Mouse (Mus musculus): ENCODE measurements around the gene Spi1.

Gene Spi1

DNA sequence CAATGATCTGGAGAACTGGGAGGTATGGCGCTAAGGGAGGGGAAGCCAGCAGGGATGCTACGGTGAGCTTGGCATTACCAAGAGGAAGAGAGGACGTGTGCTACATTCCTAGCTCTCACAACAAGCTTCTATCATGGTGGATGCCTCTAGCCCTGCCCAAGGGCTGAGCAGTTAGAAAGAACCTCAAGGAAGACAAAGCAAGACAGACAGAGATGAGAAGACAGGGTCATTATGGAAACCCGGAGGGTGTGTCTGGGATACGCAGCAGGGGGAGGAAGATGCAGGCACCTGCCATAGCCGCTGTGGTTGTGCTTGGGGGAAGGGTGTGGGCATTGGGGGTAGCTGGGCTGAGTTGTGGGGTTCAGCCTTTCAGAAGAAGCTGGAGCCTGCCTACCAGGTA is 41.3 kb downstream of the Spi1 start:
- 82% methylated on average over 6 of the region's 6 CpGs for WGBS

DNA sequence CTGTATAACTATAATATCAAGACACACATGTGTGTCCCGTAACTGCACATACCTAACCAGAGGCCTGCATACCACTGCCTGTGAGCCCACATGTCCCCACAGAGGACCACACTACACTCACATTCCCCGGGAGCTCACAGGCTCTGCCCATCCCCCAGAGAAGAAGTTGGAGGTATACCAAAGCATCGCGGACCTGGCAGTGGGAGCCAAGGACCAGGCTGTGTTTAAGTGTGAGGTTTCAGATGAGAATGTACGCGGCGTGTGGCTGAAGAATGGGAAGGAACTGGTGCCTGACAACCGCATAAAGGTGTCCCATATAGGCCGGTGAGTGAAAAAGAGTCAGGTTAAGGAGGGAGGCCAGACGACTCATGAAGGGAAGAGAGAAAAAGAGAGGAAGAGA is 42.9 kb downstream of the Spi1 start:
- 82% methylated on average over 10 of the region's 10 CpGs for WGBS

DNA sequence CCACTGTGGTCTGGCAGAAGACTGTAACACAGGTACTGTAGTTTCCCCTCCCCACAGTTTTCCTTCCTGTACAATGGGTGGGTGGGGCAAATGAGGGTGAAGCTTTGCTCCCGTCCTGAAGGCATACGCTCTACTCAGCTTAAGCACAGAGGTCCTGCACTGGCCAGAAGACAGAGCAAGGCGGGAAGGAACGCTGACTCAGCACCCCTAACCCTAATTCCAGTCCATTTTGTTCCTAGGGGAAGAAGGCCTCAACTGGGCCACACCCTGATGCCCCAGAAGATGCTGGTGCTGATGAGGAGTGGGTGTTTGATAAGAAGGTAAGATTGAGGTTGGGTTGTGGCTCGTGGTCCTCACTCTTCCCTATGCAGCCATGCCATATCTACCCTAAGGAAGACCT is 46.6 kb downstream of the Spi1 start:
- 85% methylated on average over 5 of the region's 5 CpGs for WGBS

DNA sequence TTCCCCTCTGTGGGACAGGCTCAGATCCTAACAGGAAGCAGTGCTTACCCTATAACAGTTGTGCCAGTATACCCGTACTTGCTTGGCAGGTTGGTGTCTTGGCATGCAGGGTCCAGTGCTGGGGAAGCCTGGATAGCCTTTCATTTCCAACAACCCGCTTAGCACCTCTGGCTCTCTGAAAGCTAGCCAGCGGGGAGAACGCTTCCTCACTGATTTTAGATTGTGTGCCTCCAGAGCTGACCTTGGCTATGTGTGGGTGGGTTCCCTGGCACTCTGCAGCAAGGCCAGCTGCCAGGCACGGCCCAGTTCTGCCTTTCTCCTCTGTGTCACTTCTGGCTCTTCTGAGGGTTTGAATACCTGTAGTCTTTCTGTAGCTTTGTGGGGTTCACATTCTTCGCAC is 47.9 kb downstream of the Spi1 start:
- WGBS, result 73% methylated on average over 6 of the region's 6 CpGs

- 95% methylated on average over 15 of the region's 15 CpGs for WGBS
Observed at GRCm38 (mm10) chr2:91131251-91131650, 49.1 kb downstream of the Spi1 start.

DNA sequence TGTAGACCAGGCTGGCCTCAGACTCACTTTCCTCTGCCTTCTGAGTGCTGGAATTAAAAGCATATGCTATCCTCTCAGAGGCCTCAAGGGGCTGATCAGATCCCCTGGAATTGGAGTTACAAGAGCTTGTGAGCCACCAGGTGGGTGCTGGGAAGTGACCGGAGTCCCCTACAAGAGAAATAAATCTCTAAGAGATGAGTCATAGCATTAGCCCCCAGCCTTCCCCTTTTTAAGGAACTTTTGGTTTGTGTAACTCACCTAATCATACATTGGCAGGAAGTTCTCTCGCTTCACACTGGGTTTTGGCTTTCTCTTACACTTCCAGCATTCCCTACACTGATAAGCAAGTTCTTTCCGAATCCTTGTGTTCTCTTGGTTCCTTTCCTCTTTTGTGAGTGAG is 49.8 kb downstream of the Spi1 start:
- 74% methylated on average over 3 of the region's 3 CpGs for WGBS

DNA sequence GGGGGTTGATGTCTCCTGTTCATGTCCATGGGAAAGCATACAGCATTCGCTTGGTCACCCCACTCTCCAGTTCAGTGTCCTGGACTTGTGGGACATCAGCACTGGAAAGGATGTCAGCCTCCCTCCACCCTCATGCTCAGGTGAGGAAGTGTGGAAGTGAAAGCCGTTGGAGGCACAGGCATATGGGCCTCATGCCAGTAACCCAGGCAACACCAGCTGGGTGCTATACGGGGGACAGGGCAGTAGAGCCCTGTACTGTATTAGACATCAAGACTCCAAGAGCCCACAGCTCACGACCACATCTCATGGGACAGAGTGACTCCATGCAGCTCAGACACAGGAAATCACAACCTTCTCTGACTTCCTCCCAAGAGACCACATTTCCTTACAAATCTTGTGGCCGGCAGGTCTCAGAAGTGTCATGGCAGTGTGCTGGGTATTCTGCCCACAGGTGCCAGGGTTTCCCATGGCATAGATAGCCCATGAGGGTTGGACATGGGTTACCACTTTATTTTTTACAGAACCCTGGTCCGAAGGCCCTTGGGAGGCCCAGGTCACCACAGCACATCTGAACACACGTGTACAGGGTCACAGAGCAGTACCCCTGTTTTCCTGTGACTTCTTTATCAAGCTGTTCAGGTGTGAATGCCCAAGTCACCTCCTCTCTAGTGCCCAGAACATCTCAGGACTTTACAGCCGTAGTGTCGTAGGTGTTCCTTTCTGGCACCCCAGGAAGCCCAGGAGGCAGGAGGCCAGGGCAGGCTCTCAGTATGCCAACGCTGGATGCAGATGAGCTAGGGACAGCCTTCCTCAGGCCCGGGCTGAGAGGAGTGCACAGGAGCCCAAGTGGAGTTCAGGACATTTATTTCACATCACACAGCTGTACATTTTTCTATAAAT is 54.6 kb downstream of the Spi1 start:
- 64% methylated on average over 11 of the region's 11 CpGs for WGBS

- 57% methylated on average over 6 of the region's 6 CpGs for WGBS
Observed at GRCm38 (mm10) chr2:91137481-91137880, 55.3 kb downstream of the Spi1 start.

DNA sequence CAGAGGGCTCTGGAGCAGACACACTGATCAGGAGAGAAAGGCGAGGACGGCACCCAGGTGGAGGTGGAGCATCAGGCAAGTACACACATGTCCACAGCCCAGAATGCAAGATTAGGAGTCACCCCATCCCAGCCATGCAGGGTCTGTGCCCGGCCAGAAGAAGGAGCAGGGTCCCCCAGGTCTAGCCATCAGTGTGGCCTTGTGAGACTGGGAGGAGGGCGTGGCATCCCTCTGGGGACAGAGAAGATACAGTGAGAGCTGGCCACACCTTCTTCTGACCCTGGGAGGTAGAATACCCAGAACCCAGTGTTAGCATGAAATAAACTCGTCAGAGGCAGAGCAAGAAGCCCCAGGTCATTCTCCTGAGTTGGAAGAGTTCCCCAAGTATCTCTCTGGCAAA is 57.1 kb downstream of the Spi1 start:
- 77% methylated on average over 5 of the region's 5 CpGs for WGBS

GRCm38 (mm10) chr2:91139764-91140163 is 57.6 kb downstream of the Spi1 start:
- WGBS, result 77% methylated on average over 8 of the region's 8 CpGs

DNA sequence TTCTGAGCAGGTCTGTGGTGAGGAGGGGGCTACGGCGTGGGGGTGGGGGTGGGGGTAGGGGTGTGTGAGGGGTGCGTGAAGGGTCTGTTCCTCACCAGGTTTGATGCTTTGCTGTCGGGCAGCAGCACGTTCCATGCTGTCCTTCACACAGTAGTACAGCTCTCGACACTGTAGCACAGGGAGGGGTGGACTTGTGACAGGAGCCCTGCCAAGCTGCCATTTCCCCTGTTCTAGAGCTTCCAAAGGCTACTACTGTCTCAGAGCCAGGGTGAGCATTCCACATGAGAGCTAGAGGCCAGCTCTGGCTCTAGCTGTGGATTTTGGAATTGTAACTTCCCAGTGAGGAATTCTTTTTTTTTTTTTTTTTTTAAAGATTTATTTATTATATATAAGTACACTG is 60.7 kb downstream of the Spi1 start:
- 84% methylated on average over 6 of the region's 6 CpGs for WGBS

DNA sequence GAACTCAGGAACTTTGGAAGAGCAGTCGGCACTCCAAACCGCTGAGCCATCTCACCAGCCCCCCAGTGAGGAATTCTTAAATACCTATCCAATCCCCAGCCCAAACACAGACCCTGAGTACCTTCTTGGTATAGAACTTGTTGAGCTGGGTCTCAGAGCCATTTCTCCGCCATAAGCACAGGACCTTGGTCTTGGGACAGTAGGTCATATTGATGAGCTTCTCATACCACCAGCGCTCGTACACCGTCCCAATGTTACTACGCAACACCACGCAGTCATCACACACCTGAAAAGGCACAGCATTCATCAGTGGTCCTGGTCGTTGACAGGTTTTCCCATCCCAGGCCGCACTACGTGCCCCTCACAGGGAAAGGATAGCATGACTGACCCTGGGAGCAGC is 61.2 kb downstream of the Spi1 start:
- 97% methylated on average over 11 of the region's 11 CpGs for WGBS

- 48% methylated on average over 1 of the region's 1 CpGs for WGBS
Observed at GRCm38 (mm10) chr2:91151331-91151730, 69.1 kb downstream of the Spi1 start.

DNA sequence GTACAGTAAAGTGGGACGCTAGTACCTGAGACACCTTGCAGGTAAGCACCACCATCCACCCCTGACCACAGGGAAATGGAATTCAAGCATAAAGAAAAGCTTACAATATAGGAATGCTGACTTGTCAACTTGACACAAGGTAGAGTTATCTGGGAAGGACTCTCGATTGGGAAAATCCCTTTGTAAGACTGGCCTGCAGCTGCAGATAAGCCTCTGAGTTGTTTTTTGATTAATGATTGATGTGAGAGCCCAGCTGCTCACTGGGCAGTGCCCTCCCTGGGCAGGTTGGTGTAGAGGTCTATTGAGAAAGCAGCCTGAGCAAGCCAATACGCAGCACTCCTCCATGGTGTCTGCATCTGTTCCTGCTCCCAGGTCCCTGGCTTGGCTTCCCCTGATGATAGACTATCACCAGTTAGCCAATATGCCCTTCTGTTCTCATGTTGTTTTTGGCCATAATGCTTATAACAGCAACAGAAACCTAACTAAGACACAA is 70.7 kb downstream of the Spi1 start:
- WGBS, result 90% methylated on average over 3 of the region's 3 CpGs

DNA sequence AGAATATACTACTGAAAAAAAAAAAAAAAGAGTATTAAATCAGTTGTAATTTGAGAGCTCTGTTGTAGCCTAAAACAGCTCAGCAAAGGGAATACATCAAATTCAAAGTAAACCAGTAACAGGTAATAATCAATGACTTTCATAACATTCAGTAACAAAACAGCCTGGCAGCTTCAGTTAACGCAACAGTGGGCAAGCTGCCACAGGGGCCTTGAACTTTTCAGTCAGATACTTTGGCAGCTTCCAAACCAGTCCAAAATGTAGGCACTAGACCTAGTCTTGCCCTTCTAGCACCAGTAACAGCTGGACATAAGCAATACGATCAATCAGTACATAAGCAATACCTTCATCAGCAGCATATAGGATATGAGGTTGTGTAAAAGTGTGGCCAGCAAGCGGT is 71.9 kb downstream of the Spi1 start:
- WGBS, result 89% methylated on average over 3 of the region's 3 CpGs

DNA sequence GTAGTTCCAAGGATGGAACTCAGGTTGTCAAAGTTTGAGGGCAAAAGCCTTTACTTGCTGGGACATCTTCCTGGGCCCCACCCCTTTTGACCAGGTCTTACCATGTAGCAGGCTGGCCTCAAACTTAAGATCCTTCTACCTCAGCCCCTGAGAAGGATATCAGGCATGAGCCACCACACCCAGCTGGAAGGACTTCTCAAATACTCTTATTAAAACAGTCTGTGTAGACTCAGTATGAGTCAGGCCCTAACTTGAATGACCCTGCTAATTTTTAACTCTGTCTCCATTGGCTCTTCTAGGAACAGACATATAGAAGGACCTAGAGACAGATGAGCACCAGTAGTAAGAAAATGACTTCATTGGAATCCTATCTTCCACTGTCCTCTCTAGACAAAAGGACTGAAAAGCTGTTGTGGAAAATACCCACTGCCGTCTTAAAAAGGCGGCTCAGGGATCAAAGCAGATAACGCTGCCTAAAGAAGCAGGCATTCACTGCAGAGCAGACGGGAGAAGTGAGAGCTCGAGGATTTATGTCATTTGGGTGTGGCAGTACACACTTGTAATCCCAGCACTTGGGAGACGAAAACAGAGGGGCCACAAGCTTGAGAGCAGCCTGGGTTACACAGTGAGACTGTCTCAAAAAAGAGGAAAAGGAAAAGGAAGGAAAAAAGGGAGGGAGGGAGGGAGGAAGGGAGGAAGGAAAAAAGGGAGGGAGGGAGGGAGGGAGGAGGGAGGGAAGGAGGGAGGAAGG is 75.0 kb downstream of the Spi1 start:
- WGBS, result 54% methylated on average over 6 of the region's 6 CpGs

DNA sequence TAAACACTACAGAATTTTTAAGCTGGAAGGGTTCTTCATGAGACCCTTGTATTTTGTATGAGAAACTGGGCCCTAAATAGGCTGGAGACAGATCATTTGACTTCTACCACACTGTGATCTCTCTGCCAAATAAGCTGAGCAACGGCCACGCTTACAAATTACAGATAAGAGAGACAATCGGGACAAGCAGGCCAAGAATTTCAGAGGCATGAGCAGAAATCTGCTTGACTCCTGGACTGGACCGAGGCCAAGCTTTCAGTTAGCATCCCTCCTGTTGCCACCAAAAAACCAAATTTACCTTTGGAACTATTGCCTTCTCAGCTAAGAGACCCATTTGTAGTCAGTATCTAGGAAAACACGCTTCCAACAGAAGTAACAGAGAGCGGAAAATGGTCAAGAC is 78.4 kb downstream of the Spi1 start:
- WGBS, result 73% methylated on average over 6 of the region's 6 CpGs

DNA sequence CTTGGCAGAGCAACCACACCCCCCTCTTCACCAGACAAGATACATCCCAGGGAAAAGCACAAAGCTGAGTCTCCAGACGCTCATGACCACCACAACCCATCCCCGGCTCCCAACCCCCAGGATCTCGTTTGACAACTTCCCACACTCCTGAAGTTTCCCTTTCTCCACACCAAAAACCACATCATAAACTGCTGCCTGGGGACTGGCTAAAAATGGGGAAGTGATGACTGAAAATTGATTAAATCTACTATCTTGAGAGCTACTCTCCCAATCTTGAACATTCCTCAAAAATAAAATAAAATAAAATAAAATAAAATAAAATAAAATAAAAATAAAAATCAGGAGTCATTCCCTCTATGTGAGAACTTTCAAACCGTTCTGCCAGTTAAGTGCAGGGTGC is 80.8 kb downstream of the Spi1 start:
- 76% methylated on average over 4 of the region's 4 CpGs for whole genome bisulfite sequencing

DNA sequence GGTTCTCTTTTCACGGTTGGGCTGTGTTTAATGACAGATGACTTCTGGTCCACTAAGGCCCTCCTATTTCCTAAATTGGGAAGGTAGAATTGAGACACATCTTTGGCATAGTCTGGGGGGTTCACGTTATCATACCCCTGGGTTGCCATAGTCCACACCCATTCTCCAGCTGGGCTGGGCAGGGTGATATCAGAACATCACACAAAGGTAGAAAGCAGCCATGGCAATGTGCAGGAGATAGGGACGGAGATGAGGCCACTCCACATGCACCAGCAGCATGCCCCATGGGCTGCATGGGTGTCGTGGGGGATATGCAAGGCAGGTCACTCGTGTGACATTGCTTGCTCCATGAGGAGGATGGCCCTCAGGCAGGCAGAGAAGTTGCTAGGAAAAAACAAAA is 81.3 kb downstream of the Spi1 start:
- WGBS, result 88% methylated on average over 5 of the region's 5 CpGs

DNA sequence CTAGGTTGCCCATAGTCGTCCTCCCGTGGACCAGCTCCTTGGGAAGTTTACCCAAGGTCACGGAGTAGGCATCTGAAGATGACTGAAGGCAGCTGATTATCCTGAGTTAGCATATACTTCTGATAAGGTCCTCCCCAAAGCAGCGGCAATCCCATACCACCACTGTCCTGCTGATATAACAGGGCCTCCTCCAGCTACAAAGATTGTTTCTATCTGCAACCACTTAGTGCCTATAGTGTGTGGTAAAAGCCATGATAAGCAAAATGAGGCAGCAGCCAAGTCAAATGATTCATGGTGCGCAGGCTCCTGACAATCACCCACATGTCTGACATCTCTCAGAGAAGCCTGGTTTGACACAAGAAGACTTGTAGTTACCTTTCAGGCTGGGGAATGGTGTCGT is 82.8 kb downstream of the Spi1 start:
- 73% methylated on average over 6 of the region's 6 CpGs for WGBS

All from cerebral cortex, adult 2 months (tissue).